Mouse (Mus musculus) liver, postnatal 0 days (tissue): Measurements from ENCODE around the gene Plin2.

ENCODE experiments used
- CTCF ChIP-seq: sonication (generic); IDR thresholded peaks from 2 replicates; pipeline ENCODE4 v1.5.1; 2016; ENCODE audit warnings: antibody characterized with exemption, low read depth
- EP300 ChIP-seq: IDR thresholded peaks from 2 replicates; pipeline ENCODE4 v1.6.1; 2016; ENCODE audit warnings: antibody characterized with exemption, low read depth, mild to moderate bottlenecking

GRCm38 (mm10) chr4:86715341-86715740 is 45.5 kb upstream of the Plin2 start:
- TF ChIP-seq CTCF, result no peak
- no peak for TF ChIP-seq EP300
